Mouse (Mus musculus) C2C12 (cell line): ENCODE measurements around the gene Olfr1197. TPM values are rescaled to one million over a fixed set of nuclear protein-coding genes. Genes with fewer than 3 reads are reported as not detected.

ENCODE experiments used
- H3K27me3 ChIP-seq: one replicate; pipeline ENCODE4 v1.6.1; 2011; ENCODE audit not compliant: control insufficient read depth, insufficient read depth, insufficient read length
- H3K36me3 ChIP-seq: one replicate; pipeline ENCODE4 v1.6.1; 2011; ENCODE audit not compliant: control insufficient read depth, insufficient read depth
- H3K4me3 ChIP-seq: one replicate; pipeline ENCODE4 v1.5.1; 2011; ENCODE audit warnings: mild to moderate bottlenecking, control low read depth; ENCODE audit not compliant: poor library complexity, insufficient read depth, severe bottlenecking
- H3K79me2 ChIP-seq: one replicate; pipeline ENCODE4 v1.6.1; 2011; ENCODE audit not compliant: control insufficient read depth, insufficient read depth
- H3K79me3 ChIP-seq: one replicate; pipeline ENCODE4 v1.6.1; 2011; ENCODE audit warnings: low read depth, control low read depth
- H3ac ChIP-seq: one replicate; pipeline ENCODE3; 2011; ENCODE audit warnings: low read depth; ENCODE audit not compliant: control insufficient read depth, insufficient read length
- CEBPB ChIP-seq: IDR thresholded peaks from one replicate; pipeline ENCODE4 v1.6.1; 2011; ENCODE audit warnings: low read depth, mild to moderate bottlenecking, control low read depth, moderate library complexity
- CTCF ChIP-seq: IDR thresholded peaks from one replicate; pipeline ENCODE4 v1.5.1; 2011; ENCODE audit not compliant: control insufficient read depth, insufficient read depth, insufficient read length
- FOSL1 ChIP-seq: IDR thresholded peaks from one replicate; pipeline ENCODE4 v1.8.0; 2011; ENCODE audit warnings: mild to moderate bottlenecking, low read length; ENCODE audit not compliant: poor library complexity, insufficient read depth, severe bottlenecking
- MAX ChIP-seq: IDR thresholded peaks from one replicate; pipeline ENCODE4 v1.6.1; 2011; ENCODE audit warnings: mild to moderate bottlenecking, control low read depth
- MYOD1 ChIP-seq: IDR thresholded peaks from one replicate; pipeline ENCODE4 v1.6.1; 2011; ENCODE audit warnings: low read depth; ENCODE audit not compliant: control insufficient read depth, insufficient read length
- MYOG ChIP-seq: IDR thresholded peaks from one replicate; pipeline ENCODE4 v1.6.1; 2011; ENCODE audit not compliant: control insufficient read depth, insufficient read length; ENCODE audit errors: extremely low read depth
- USF1 ChIP-seq: IDR thresholded peaks from one replicate; pipeline ENCODE4 v1.6.1; 2011; ENCODE audit warnings: low read depth, mild to moderate bottlenecking, control low read depth, moderate library complexity
- polyA plus RNA-seq: library from polyadenylated mRNA; unstranded; fragments of >200 nt; fragmentation: generic; extraction: Trizol; gene quantifications from one replicate; pipeline ENCODE4 v1.2.1, GENCODE M21; 2012; ENCODE audit warnings: missing spikeins

Olfr1197 gene
- polyA plus RNA-seq, 1 experiment: not detected

DNA sequence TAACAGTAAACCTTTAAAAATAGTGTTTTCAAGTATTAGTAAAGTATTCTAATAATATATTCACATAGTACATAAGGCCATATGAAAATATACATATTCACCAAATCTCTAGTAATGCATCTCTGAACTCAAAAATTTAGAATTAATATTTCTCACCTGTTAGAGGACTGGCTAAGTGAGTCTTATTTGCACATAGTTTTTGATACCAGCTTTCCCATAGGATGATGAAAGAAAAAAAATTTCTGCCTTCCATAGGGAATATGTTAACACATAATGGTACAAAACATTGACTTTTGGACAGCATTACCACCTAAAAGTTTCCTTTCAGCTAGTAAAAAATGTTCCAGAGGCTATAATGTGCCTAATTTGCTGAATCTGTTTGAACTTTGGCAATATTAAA is 43.1 kb downstream of the Olfr1197 start, which contains the start of gene Olfr1195:
Olfr1195 (minus strand) TSS at position 101 of the 400 bp plus-strand sequence.
- Histone ChIP-seq H3K79me2 (no peaks in the 10 kb centered on the region), H3K27me3 (no peaks in the 10 kb centered on the region), H3K36me3 (no peaks in the 10 kb centered on the region), H3K4me3 (no peak within 1 kb of the TSS), H3ac (no peak within 1 kb of the TSS), H3K79me3 (no peaks in the 10 kb centered on the region)
- TF ChIP-seq CEBPB (no peak), FOSL1 (no peak), MAX (no peak), USF1 (no peak), MYOD1 (no peak), MYOG (no peak), CTCF (no peak)

Other genes with a start within 250 kb of the Olfr1197 start
- not detected for gene Olfr1184, start 248.8 kb downstream of the Olfr1197 start, polyA plus RNA-seq
- gene Olfr1185-ps1, start 239.0 kb downstream of the Olfr1197 start, polyA plus RNA-seq: not detected
- not detected for gene Olfr1186, start 213.8 kb downstream of the Olfr1197 start, polyA plus RNA-seq
- gene Olfr1188, start 175.4 kb downstream of the Olfr1197 start, polyA plus RNA-seq: not detected
- gene Olfr1189, start 145.9 kb downstream of the Olfr1197 start, polyA plus RNA-seq: not detected
- not detected for gene Olfr1191-ps1, start 91.8 kb downstream of the Olfr1197 start, polyA plus RNA-seq
- not detected for gene Olfr1192-ps1, start 83.9 kb downstream of the Olfr1197 start, polyA plus RNA-seq
- not detected for gene Olfr1193, start 56.7 kb downstream of the Olfr1197 start, polyA plus RNA-seq
- gene Olfr1195, start 43.2 kb downstream of the Olfr1197 start, polyA plus RNA-seq: not detected
- not detected for gene Olfr1196, start 27.8 kb downstream of the Olfr1197 start, polyA plus RNA-seq
- gene Olfr1198, start 19.0 kb upstream of the Olfr1197 start, polyA plus RNA-seq: not detected
- not detected for gene Olfr1199, start 28.1 kb upstream of the Olfr1197 start, polyA plus RNA-seq
- not detected for gene Olfr1200, start 38.1 kb upstream of the Olfr1197 start, polyA plus RNA-seq
- not detected for gene Olfr1201, start 60.7 kb upstream of the Olfr1197 start, polyA plus RNA-seq
- not detected for gene Olfr1202, start 82.1 kb upstream of the Olfr1197 start, polyA plus RNA-seq
- not detected for gene Olfr1205, start 97.4 kb upstream of the Olfr1197 start, polyA plus RNA-seq
- gene Olfr1204, start 116.9 kb upstream of the Olfr1197 start, polyA plus RNA-seq: not detected
- gene Olfr1206, start 130.9 kb upstream of the Olfr1197 start, polyA plus RNA-seq: not detected
- gene Olfr1208, start 169.9 kb upstream of the Olfr1197 start, polyA plus RNA-seq: not detected
- gene Olfr1209, start 182.8 kb upstream of the Olfr1197 start, polyA plus RNA-seq: not detected
- not detected for gene Olfr1211, start 205.7 kb upstream of the Olfr1197 start, polyA plus RNA-seq
- gene Olfr1212, start 221.6 kb upstream of the Olfr1197 start, polyA plus RNA-seq: not detected
- gene Gm13762, start 247.9 kb upstream of the Olfr1197 start, polyA plus RNA-seq: not detected